Mouse (Mus musculus) stomach, postnatal 0 days (tissue): ENCODE data around the gene Kcnq4.

Source experiments
- CTCF ChIP-seq: IDR thresholded peaks from 2 replicates; pipeline ENCODE4 v1.5.1; 2016; ENCODE audit warnings: antibody characterized with exemption, low read depth, mild to moderate bottlenecking, moderate library complexity
- EP300 ChIP-seq: optimal IDR thresholded peaks from 2 replicates; pipeline ENCODE3; 2016; ENCODE audit warnings: antibody characterized with exemption

GRCm38 (mm10) chr4:120755299-120755698 is 6.9 kb upstream of the Kcnq4 start:
- TF ChIP-seq CTCF (peak; percentile 94), EP300 (no peak)
